In genomic region chr15:84445812-84446716, GRCm38 (mm10) we compare ENCODE assay signal across 8 mouse cellular contexts. TPM values are rescaled to one million over a fixed set of nuclear protein-coding genes. Genes with fewer than 3 reads are reported as not detected.
DNase-seq lines count a peak whose midpoint lies in the region; ATAC-seq and TF ChIP-seq lines count a peak whose summit lies in the region.

No protein-coding gene starts in this region.

- no peaks in the 10 kb centered on the region for H3K36me3 ChIP-seq in lung, embryonic 16.5 days (ENCODE audit: control insufficient read depth, insufficient read depth, low read length)
- H3K36me3 ChIP-seq in intestine, embryonic 15.5 days, result no peaks in the 10 kb centered on the region
- H3K36me3 ChIP-seq in midbrain, embryonic 16.5 days (ENCODE audit: control insufficient read depth, insufficient read depth, low read length), result no peaks in the 10 kb centered on the region
- no peaks in the 10 kb centered on the region for H3K36me3 ChIP-seq in thymus, adult 2 months (ENCODE audit: control insufficient read depth, insufficient read depth, low read length)

- TF ChIP-seq POLR2A in thymus, adult 2 months (IDR thresholded peaks at IDR 0.05; ENCODE audit: control insufficient read depth, extremely low read depth, insufficient read depth, low read length, poor library complexity), result no peak

- peak overlapping the region; percentile 51 for H3K4me3 ChIP-seq in lung, embryonic 16.5 days (ENCODE audit: low read length)
- H3K4me3 ChIP-seq in intestine, embryonic 15.5 days (replicated peaks), result peak overlapping the region; percentile 50
- peak overlapping the region; percentile 80 for H3K4me3 ChIP-seq in midbrain, embryonic 16.5 days (ENCODE audit: low read depth, low read length)
- H3K4me3 ChIP-seq in thymus, adult 2 months (ENCODE audit: control insufficient read depth, insufficient read depth, low read length), result no peak overlapping the region

- H3K27ac ChIP-seq in lung, embryonic 16.5 days (ENCODE audit: low read length), result no peak overlapping the region
- H3K27ac ChIP-seq in intestine, embryonic 15.5 days, result no peak overlapping the region
- peak overlapping the region; percentile 80 for H3K27ac ChIP-seq in midbrain, embryonic 16.5 days (ENCODE audit: low read length)
- H3K27ac ChIP-seq in thymus, adult 2 months (ENCODE audit: control insufficient read depth, insufficient read depth, low read length), result no peak overlapping the region

- no peaks in the 10 kb centered on the region for H3K9me3 ChIP-seq in lung, embryonic 16.5 days (ENCODE audit: control insufficient read depth, low read length)
- H3K9me3 ChIP-seq in intestine, embryonic 15.5 days, result no peaks in the 10 kb centered on the region
- no peaks in the 10 kb centered on the region for H3K9me3 ChIP-seq in midbrain, embryonic 16.5 days (replicated peaks; ENCODE audit: control insufficient read depth, low read length, poor library complexity, severe bottlenecking)

- no peak for ATAC-seq in lung, embryonic 16.5 days (ENCODE audit: low read depth)
- ATAC-seq in intestine, embryonic 15.5 days, result peak; percentile 26; the same call in 1 of the 2 replicates
- ATAC-seq in midbrain, embryonic 16.5 days, result peak; percentile 56

- peak overlapping the region; percentile 59 for H3K9ac ChIP-seq in lung, embryonic 16.5 days (ENCODE audit: low read length)
- peak overlapping the region; percentile 50 for H3K9ac ChIP-seq in intestine, embryonic 15.5 days
- H3K9ac ChIP-seq in midbrain, embryonic 16.5 days (ENCODE audit: low read depth, low read length), result peak overlapping the region; percentile 89

- TF ChIP-seq CTCF in thymus, adult 2 months (IDR thresholded peaks at IDR 0.05; ENCODE audit: borderline replicate concordance, control insufficient read depth, extremely low read depth, insufficient read depth, low read length, poor library complexity), result no peak

- DNase-seq in adrenal gland, postnatal 25 days, result peak; percentile 16
- no peak for DNase-seq in adrenal gland, adult 8-10 months
- DNase-seq in lung, postnatal 10 days, result no peak
- no peak for DNase-seq in thymus, adult 2 months
- no peak for DNase-seq in gastrocnemius, postnatal 10 days

- peak overlapping the region; percentile 96 for H3K4me2 ChIP-seq in lung, embryonic 16.5 days (ENCODE audit: low read depth, low read length)
- peak overlapping the region; percentile 93 for H3K4me2 ChIP-seq in intestine, embryonic 15.5 days (replicated peaks)
- peak overlapping the region; percentile 82 for H3K4me2 ChIP-seq in midbrain, embryonic 16.5 days (ENCODE audit: low read length)

- WGBS in lung, embryonic 16.5 days, result under 1% methylated on average over 86 of the region's 99 CpGs
- WGBS in intestine, embryonic 15.5 days, result under 1% methylated on average over 77 of the region's 99 CpGs
- WGBS in midbrain, embryonic 16.5 days, result under 1% methylated on average over 93 of the region's 99 CpGs
- 10% methylated on average over 99 of the region's 99 CpGs for WGBS in thymus, adult 2 months

- H3K27me3 ChIP-seq in lung, embryonic 16.5 days (ENCODE audit: control insufficient read depth, insufficient read depth, low read depth, low read length), result peaks cover 45% of the 10 kb centered on the region
- peaks cover 26% of the 10 kb centered on the region for H3K27me3 ChIP-seq in intestine, embryonic 15.5 days (replicated peaks)
- H3K27me3 ChIP-seq in midbrain, embryonic 16.5 days (ENCODE audit: control insufficient read depth, insufficient read depth, low read depth, low read length), result no peaks in the 10 kb centered on the region
- H3K27me3 ChIP-seq in thymus, adult 2 months (ENCODE audit: control insufficient read depth, insufficient read depth, low read length), result peaks cover 9% of the 10 kb centered on the region; the same call in 1 of the 2 replicates

- H3K4me1 ChIP-seq in lung, embryonic 16.5 days (replicated peaks; ENCODE audit: control insufficient read depth, insufficient read depth, low read length), result peaks cover 15% of the 10 kb centered on the region
- peaks cover 19% of the 10 kb centered on the region for H3K4me1 ChIP-seq in intestine, embryonic 15.5 days (replicated peaks)
- peaks cover 43% of the 10 kb centered on the region for H3K4me1 ChIP-seq in midbrain, embryonic 16.5 days (ENCODE audit: control insufficient read depth, insufficient read depth, low read length)
- H3K4me1 ChIP-seq in thymus, adult 2 months (replicated peaks; ENCODE audit: control insufficient read depth, insufficient read depth, low read length), result peaks cover 6% of the 10 kb centered on the region

RNA-seq across cellular contexts. Expression of gene Shisal1, which starts 0.8 kb away (rescaled TPM):
- 0.76 and 1.4 TPM in 2 replicates for total RNA-seq in adrenal gland, postnatal 25 days (2021)
- total RNA-seq in adrenal gland, adult 8-10 months (2022), result 1 to 10 TPM; 1.4 to 3.1 (median 2.2) TPM
- 0.63 and 0.74 TPM in 2 replicates for polyA plus RNA-seq in lung, embryonic 16.5 days (2015; fragmentation: Nextera tagmentation; extraction: Ambion mirVana)
- 2.2 and 2.3 TPM in 2 replicates for polyA plus RNA-seq in intestine, embryonic 15.5 days (2015; fragmentation: Nextera tagmentation; extraction: Ambion mirVana)
- 20.3 and 24.1 TPM in 2 replicates for polyA plus RNA-seq in midbrain, embryonic 16.5 days (2015; fragmentation: Nextera tagmentation; extraction: Ambion mirVana)
- 9.3 and 10.4 TPM in 2 replicates for polyA plus RNA-seq in thymus, adult 2 months (2012; rRNA removed)
- 10 to 100 TPM; 11.1 to 16.4 TPM for total RNA-seq in gastrocnemius, postnatal 10 days (2021)
